Mouse (Mus musculus) kidney, postnatal 25 days (tissue): Measurements from ENCODE around the gene Tbpl2.

ENCODE experiments used
- DNase-seq, 2 experiments: peaks; one replicate each; pipeline ENCODE4 v3.0.0; 2021; ENCODE audit warnings: mixed read lengths in 2 of 2

Tbpl2 gene

GRCm38 (mm10) chr2:24096495-24096894, at the start of gene Tbpl2:
TSS of gene Tbpl2 (minus strand) at chr2:24096595.
- DNase-seq: no peak

GRCm38 (mm10) chr2:24134373-24134772, 38.0 kb upstream of the Tbpl2 start:
- no peak for DNase-seq

GRCm38 (mm10) chr2:24109085-24109484, 12.7 kb upstream of the Tbpl2 start:
- no peak for DNase-seq

GRCm38 (mm10) chr2:24103619-24104289, 7.4 kb upstream of the Tbpl2 start:
- DNase-seq: peak; percentile 16 to 44

- no peak for DNase-seq
Measured at GRCm38 (mm10) chr2:24090921-24091320, 5.5 kb downstream of the Tbpl2 start.

GRCm38 (mm10) chr2:24050459-24050858, 45.9 kb downstream of the Tbpl2 start:
- DNase-seq: no peak

GRCm38 (mm10) chr2:24049344-24049990, 46.9 kb downstream of the Tbpl2 start, which contains the start of gene Hnmt:
TSS of gene Hnmt (minus strand) at chr2:24049394.
- DNase-seq: no peak

- peak; percentile 76 to 88 for DNase-seq
Measured at GRCm38 (mm10) chr2:24048480-24049097, 47.8 kb downstream of the Tbpl2 start.

- no peak for DNase-seq
Measured at GRCm38 (mm10) chr2:24047551-24048479, 48.6 kb downstream of the Tbpl2 start.

GRCm38 (mm10) chr2:24042901-24043300, 53.5 kb downstream of the Tbpl2 start:
- no peak for DNase-seq

- DNase-seq: no peak
Measured at GRCm38 (mm10) chr2:24040531-24040930, 55.9 kb downstream of the Tbpl2 start.
